Mouse (Mus musculus): ENCODE data around the gene Rfwd3. TPM values are rescaled to one million over a fixed set of nuclear protein-coding genes. Genes with fewer than 3 reads are reported as not detected.

Gene Rfwd3
- polyA plus RNA-seq (2015; fragmentation: Illumina TruSeq; extraction: RNeasy Lipid Tissue Mini Kit (QIAGEN cat#74804); ENCODE audit: insufficient read depth, low read depth, low replicate concordance), result 2.3 TPM

GRCm38 (mm10) chr8:111299821-111300568 lies at the start of gene Rfwd3:
Gene Rfwd3, minus strand, starts transcription at chr8:111300222.

GRCm38 (mm10) chr8:111337890-111338347 lies 37.9 kb upstream of the Rfwd3 start, which contains the start of gene Mlkl:
Gene Mlkl, minus strand, starts transcription at chr8:111338177.

GRCm38 (mm10) chr8:111258631-111259407 lies 41.2 kb downstream of the Rfwd3 start, which contains the start of gene Glg1:
Gene Glg1, minus strand, starts transcription at chr8:111259216.

Other genes with a start within 250 kb of the Rfwd3 start
- gene Exosc6, start 243.9 kb downstream of the Rfwd3 start, polyA plus RNA-seq (2015; fragmentation: Illumina TruSeq; extraction: RNeasy Lipid Tissue Mini Kit (QIAGEN cat#74804); ENCODE audit: insufficient read depth, low read depth, low replicate concordance), result not detected
- not detected for gene Clec18a, start 207.8 kb downstream of the Rfwd3 start, polyA plus RNA-seq (2015; fragmentation: Illumina TruSeq; extraction: RNeasy Lipid Tissue Mini Kit (QIAGEN cat#74804); ENCODE audit: insufficient read depth, low read depth, low replicate concordance)
- 1.3 TPM for gene Pdpr, start 205.6 kb downstream of the Rfwd3 start, polyA plus RNA-seq (2015; fragmentation: Illumina TruSeq; extraction: RNeasy Lipid Tissue Mini Kit (QIAGEN cat#74804); ENCODE audit: insufficient read depth, low read depth, low replicate concordance)
- gene Glg1, start 41.0 kb downstream of the Rfwd3 start, polyA plus RNA-seq (2015; fragmentation: Illumina TruSeq; extraction: RNeasy Lipid Tissue Mini Kit (QIAGEN cat#74804); ENCODE audit: insufficient read depth, low read depth, low replicate concordance), result 9.4 TPM
- 1.0 TPM for gene Mlkl, start 38.0 kb upstream of the Rfwd3 start, polyA plus RNA-seq (2015; fragmentation: Illumina TruSeq; extraction: RNeasy Lipid Tissue Mini Kit (QIAGEN cat#74804); ENCODE audit: insufficient read depth, low read depth, low replicate concordance)
- 0.55 TPM for gene Fa2h, start 93.6 kb upstream of the Rfwd3 start, polyA plus RNA-seq (2015; fragmentation: Illumina TruSeq; extraction: RNeasy Lipid Tissue Mini Kit (QIAGEN cat#74804); ENCODE audit: insufficient read depth, low read depth, low replicate concordance)
- gene Wdr59, start 221.9 kb upstream of the Rfwd3 start, polyA plus RNA-seq (2015; fragmentation: Illumina TruSeq; extraction: RNeasy Lipid Tissue Mini Kit (QIAGEN cat#74804); ENCODE audit: insufficient read depth, low read depth, low replicate concordance), result 4.3 TPM
- gene Znrf1, start 235.9 kb upstream of the Rfwd3 start, polyA plus RNA-seq (2015; fragmentation: Illumina TruSeq; extraction: RNeasy Lipid Tissue Mini Kit (QIAGEN cat#74804); ENCODE audit: insufficient read depth, low read depth, low replicate concordance), result 10.2 TPM

Data from pancreas, adult 10 weeks (tissue).